Mouse (Mus musculus) midbrain, embryonic 10.5 days (tissue): Measurements from ENCODE around the gene Gm6034. TPM values are rescaled to one million over a fixed set of nuclear protein-coding genes. Genes with fewer than 3 reads are reported as not detected.
A peak's percentile ranks its signal among the peaks of the same experiment; 100 is the strongest.
"Not testable (repeated sequence)": the region's sequence is repeated elsewhere in the genome, so short reads cannot be mapped to it uniquely, and the experiment has no call there.

Experiments
- DNase-seq: peaks from one replicate; pipeline ENCODE4 v3.0.0-alpha.2; 2017; ENCODE audit warnings: low spot score
- H3K27ac ChIP-seq: fragments of 300-500 bp; sonication (generic); replicated peaks from 2 replicates; pipeline ENCODE4 v1.5.1; 2016; ENCODE audit warnings: mild to moderate bottlenecking
- H3K27me3 ChIP-seq: fragments of 300-500 bp; sonication (generic); 2 replicates; pipeline ENCODE4 v1.6.1; 2016; ENCODE audit warnings: low read depth, mild to moderate bottlenecking; ENCODE audit not compliant: poor library complexity, severe bottlenecking
- H3K36me3 ChIP-seq: fragments of 300-500 bp; sonication (generic); 2 replicates; pipeline ENCODE4 v1.6.1; 2016; ENCODE audit warnings: mild to moderate bottlenecking, moderate library complexity
- H3K4me1 ChIP-seq: fragments of 300-500 bp; sonication (generic); 2 replicates; pipeline ENCODE4 v1.6.1; 2016
- H3K4me3 ChIP-seq: fragments of 300-500 bp; sonication (generic); 2 replicates; pipeline ENCODE4 v1.5.1; 2016; ENCODE audit warnings: mild to moderate bottlenecking, moderate library complexity
- H3K9me3 ChIP-seq: fragments of 300-500 bp; sonication (generic); replicated peaks from 2 replicates; pipeline ENCODE4 v1.6.1; 2016; ENCODE audit warnings: mild to moderate bottlenecking
- WGBS: fragments of 180-500 bp; shearing (Covaris S2); methylation state at CpG from one replicate; pipeline ENCODE4 v1.1.7; 2016; 5-methylcytosine and 5-hydroxymethylcytosine counted together
- polyA plus RNA-seq: library from polyadenylated mRNA; unstranded; fragments of >200 nt; fragmentation: Nextera tagmentation; extraction: Ambion mirVana; gene quantifications from 2 replicates; pipeline ENCODE4 v1.2.1, GENCODE M21; 2016

Gene Gm6034
- polyA plus RNA-seq: not detected in 2 replicates

DNA sequence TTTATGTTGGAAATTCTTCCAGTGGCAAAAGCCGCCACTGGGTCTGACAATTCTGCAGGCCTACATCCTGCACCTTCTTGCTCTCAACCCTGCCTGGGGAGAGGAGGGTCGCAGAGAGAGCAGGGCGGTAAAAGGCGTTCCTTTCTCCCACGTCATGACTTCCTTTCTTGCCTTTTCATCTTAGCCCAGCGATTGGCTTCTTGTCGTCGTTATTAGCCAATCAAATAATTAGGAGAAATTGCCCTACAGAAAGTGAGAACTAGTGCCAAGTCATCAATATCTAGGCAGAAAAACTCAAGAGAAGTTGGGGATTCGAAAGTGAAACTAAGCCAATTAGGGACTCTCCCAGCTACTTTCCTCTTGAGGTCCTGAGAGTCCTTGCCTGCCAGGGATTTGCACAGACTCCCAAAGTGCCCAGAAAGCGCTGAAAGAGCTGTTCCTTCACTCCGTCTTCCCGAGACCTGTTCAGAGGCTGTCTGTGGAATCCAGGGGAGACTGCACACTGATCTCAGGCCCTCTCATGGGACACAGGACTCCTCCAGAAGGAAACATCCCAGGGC lies at the start of gene Gm6034, which contains the start of gene H2-T22:
Gm6034 (plus strand) TSS at position 352 of the 560 bp plus-strand sequence.
H2-T22 (minus strand) TSS at position 138 of the 560 bp plus-strand sequence.
- Histone ChIP-seq H3K27me3 (peaks cover 26% of the 10 kb centered on the region), H3K4me1 (peaks cover 10% of the 10 kb centered on the region), H3K4me3 (peak within 1 kb of the TSS; percentile 53)
- WGBS: 3% methylated on average over 12 of the region's 12 CpGs
- not testable (repeated sequence) for H3K27ac ChIP-seq, H3K36me3 ChIP-seq, H3K9me3 ChIP-seq
- peak; percentile 51 for DNase-seq

DNA sequence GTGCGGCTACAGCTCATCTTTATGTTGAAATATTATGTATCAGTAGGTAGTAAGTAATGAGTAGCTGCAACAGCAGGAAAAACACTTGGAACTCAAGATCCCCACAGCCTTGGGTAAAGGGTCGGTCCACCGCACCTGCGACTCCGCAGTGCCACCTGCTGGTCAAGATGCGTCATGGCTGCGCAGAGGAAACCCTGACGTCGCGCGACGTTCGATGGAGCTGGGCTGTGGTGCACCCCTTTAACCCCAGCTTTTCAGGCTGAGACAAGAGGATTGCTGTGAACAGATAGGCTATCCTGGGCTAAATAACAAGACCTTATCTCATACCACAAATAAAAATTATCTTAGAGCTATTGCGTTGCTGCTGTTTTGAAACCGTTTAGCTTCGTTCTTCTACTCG lies 49.1 kb upstream of the Gm6034 start:
- 9% methylated on average over 17 of the region's 17 CpGs for WGBS
- DNase-seq: peak; percentile 84

DNA sequence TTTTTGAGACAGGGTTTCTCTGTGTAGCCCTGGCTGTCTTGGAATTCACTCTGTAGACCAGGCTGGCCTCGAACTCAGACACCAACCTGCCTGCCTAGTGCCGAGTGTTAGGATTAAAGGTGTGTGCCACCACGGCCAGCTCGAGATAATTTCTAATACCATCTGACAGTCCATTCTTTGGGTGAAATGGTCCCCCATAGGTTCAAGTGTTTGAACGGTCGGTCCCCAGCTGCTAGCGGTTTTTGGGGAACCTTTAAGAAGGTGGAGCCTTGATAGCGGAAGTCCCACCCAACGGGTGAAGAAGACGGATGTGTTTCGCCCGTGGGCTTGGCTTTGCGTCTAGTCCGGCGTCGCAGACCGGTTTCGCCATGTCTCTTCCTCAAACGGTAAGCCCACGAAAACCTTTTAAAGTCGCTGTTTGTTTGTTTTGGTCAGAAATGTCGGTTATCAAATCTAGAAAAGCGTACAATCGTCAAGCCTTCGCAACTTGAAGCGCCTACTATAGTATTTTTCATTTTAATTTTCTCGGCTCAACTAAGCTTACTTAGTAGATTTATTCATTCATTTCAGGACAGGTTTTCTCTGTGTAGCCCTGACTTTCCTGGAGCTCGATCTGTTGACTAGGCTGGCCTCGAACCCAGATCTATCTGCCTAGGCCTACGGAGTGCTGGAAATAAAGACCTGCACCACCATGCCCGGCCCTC lies 48.4 kb upstream of the Gm6034 start:
- 4% methylated on average over 31 of the region's 31 CpGs for WGBS
- Histone ChIP-seq H3K27ac (peak overlapping the region; percentile 75), H3K4me3 (peak overlapping the region; percentile 67), H3K9me3 (no peaks in the 10 kb centered on the region), H3K27me3 (no peaks in the 10 kb centered on the region), H3K36me3 (peaks cover 7% of the 10 kb centered on the region), H3K4me1 (peaks cover 23% of the 10 kb centered on the region)
- peak; percentile 76 for DNase-seq

More for the DNA sequence above, 49.1 kb upstream of the Gm6034 start:
- peak overlapping the region; percentile 36 for H3K4me3 ChIP-seq
- H3K9me3 ChIP-seq: no peaks in the 10 kb centered on the region
- H3K4me1 ChIP-seq: peaks cover 23% of the 10 kb centered on the region
- H3K36me3 ChIP-seq: peaks cover 14% of the 10 kb centered on the region
- H3K27me3 ChIP-seq: no peaks in the 10 kb centered on the region
- H3K27ac ChIP-seq: no peak overlapping the region

- H3K27ac ChIP-seq: peak overlapping the region; percentile 75
- H3K9me3 ChIP-seq: no peaks in the 10 kb centered on the region
- 6% methylated on average over 14 of the region's 14 CpGs for WGBS
- no peaks in the 10 kb centered on the region for H3K27me3 ChIP-seq
- peaks cover 23% of the 10 kb centered on the region for H3K4me1 ChIP-seq
- H3K36me3 ChIP-seq: peaks cover 2% of the 10 kb centered on the region; the same call in 1 of the 2 replicates
- DNase-seq: no peak
- H3K4me3 ChIP-seq: peak overlapping the region; percentile 67
Measured at GRCm38 (mm10) chr17:35994879-35995240, 47.9 kb upstream of the Gm6034 start.

DNA sequence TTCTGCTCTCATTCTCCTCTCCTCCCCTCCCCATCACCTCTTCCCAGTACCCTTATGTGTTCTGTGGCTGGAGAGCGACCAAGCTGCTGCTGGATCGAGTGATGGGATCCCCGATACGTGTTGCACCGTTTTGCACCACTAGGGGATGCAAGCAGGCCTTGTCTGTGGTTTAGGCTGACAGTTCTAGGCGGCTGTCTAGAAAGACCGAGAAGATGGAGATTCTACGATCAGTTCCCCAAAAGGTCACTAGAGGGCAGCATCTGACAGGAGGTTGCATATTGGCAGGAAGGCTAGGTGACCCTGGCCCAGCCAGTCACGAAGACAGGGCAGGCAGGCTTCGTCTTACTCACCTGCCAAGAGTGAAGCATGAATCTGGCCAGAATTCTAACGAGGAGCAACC lies 45.8 kb upstream of the Gm6034 start:
- no peak overlapping the region for H3K4me3 ChIP-seq
- WGBS: 6% methylated on average over 11 of the region's 11 CpGs
- H3K9me3 ChIP-seq: no peaks in the 10 kb centered on the region
- H3K27me3 ChIP-seq: no peaks in the 10 kb centered on the region
- no peaks in the 10 kb centered on the region for H3K36me3 ChIP-seq
- H3K4me1 ChIP-seq: peaks cover 23% of the 10 kb centered on the region
- DNase-seq: peak; percentile 93
- H3K27ac ChIP-seq: no peak overlapping the region

DNA sequence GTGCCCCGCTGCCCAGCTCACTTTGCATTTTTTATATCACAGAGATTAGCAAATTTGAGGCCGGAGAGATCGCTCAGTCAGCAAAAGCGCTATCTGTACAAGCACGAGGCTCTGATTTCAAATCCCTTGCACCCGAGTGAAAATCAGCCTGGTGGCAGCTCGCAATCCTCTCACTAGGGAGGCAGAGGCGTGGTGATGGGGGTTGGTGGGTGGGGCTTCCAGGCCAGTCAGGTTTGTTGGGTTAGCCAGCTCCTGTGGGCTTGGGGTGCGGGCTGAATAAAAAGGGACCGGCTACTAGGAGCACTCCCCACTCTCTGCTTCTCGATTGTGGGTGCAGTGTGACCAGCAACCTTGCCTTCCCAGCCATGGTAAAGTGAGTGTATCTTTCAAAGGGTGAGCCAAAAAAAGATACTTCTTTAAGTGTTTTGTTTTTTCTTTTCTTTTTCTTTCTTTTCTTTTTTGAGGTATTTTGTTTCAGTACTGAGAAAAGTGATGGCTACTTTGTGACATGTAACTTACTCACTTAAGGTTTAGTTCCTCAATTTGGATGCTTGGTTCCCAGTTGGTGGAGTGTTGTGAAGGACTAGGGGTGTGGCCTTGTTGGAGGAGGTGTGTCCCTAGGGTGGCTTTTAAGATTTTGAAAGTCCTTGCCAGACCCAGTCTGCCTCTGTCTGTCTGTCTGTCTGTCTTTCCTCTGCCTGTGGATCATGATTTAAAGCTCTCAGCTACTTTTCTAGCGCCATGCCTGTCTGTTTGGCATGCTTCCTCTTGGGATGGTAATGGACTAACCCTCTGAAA lies 44.8 kb upstream of the Gm6034 start:
- Histone ChIP-seq H3K4me3 (no peak overlapping the region), H3K9me3 (no peaks in the 10 kb centered on the region), H3K36me3 (no peaks in the 10 kb centered on the region; the same call in 1 of the 2 replicates), H3K27ac (no peak overlapping the region), H3K4me1 (peaks cover 23% of the 10 kb centered on the region), H3K27me3 (no peaks in the 10 kb centered on the region)
- 62% methylated on average over 12 of the region's 12 CpGs for WGBS
- no peak for DNase-seq

GRCm38 (mm10) chr17:35998545-35999305 lies 44.0 kb upstream of the Gm6034 start:
- no peaks in the 10 kb centered on the region for H3K27me3 ChIP-seq
- H3K36me3 ChIP-seq: peaks cover 4% of the 10 kb centered on the region; the same call in 1 of the 2 replicates
- WGBS: 91% methylated on average over 6 of the region's 6 CpGs
- peaks cover 23% of the 10 kb centered on the region for H3K4me1 ChIP-seq
- no peak for DNase-seq
- no peak overlapping the region for H3K4me3 ChIP-seq
- no peaks in the 10 kb centered on the region for H3K9me3 ChIP-seq
- no peak overlapping the region for H3K27ac ChIP-seq

- no peak overlapping the region for H3K4me3 ChIP-seq
- H3K4me1 ChIP-seq: peaks cover 23% of the 10 kb centered on the region
- H3K27me3 ChIP-seq: no peaks in the 10 kb centered on the region
- WGBS: 92% methylated on average over 7 of the region's 7 CpGs
- H3K9me3 ChIP-seq: no peaks in the 10 kb centered on the region
- no peak overlapping the region for H3K27ac ChIP-seq
- no peak for DNase-seq
- H3K36me3 ChIP-seq: peaks cover 4% of the 10 kb centered on the region; the same call in 1 of the 2 replicates
Measured at GRCm38 (mm10) chr17:35999356-35999755, 43.4 kb upstream of the Gm6034 start.

DNA sequence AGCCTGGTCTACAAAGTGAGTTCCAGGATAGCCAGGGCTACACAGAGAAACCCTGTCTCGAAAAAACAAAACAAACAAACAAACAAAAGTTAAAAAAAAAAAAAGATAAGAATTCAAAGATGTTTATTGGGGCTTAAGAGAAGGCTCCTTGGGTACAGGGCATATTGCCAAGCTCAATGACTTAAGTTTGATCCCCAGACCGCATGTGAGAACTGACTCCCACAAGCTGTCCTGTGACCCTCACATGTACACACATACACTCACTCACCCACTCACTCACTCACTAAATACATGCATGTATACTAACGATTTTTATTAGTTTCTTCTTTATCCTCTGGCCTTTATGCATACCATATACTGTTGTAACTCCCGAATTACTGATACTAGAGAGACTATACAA lies 42.4 kb upstream of the Gm6034 start:
- H3K27ac ChIP-seq: no peak overlapping the region
- WGBS: 90% methylated on average over 4 of the region's 4 CpGs

GRCm38 (mm10) chr17:36001121-36001897 lies 41.5 kb upstream of the Gm6034 start:
- no peaks in the 10 kb centered on the region for H3K27me3 ChIP-seq
- H3K27ac ChIP-seq: no peak overlapping the region
- no peak overlapping the region for H3K4me3 ChIP-seq
- H3K4me1 ChIP-seq: peaks cover 10% of the 10 kb centered on the region
- H3K9me3 ChIP-seq: peaks cover 7% of the 10 kb centered on the region
- peaks cover 20% of the 10 kb centered on the region for H3K36me3 ChIP-seq
- DNase-seq: no peak
- 98% methylated on average over 12 of the region's 12 CpGs for WGBS

More for the DNA sequence above, 42.4 kb upstream of the Gm6034 start:
- H3K4me3 ChIP-seq: no peak overlapping the region
- H3K36me3 ChIP-seq: peaks cover 10% of the 10 kb centered on the region; the same call in 1 of the 2 replicates
- H3K9me3 ChIP-seq: no peaks in the 10 kb centered on the region
- H3K4me1 ChIP-seq: peaks cover 17% of the 10 kb centered on the region
- no peaks in the 10 kb centered on the region for H3K27me3 ChIP-seq
- DNase-seq: no peak

GRCm38 (mm10) chr17:36001966-36002365 lies 40.8 kb upstream of the Gm6034 start:
- no peak for DNase-seq
- no peak overlapping the region for H3K27ac ChIP-seq
- H3K9me3 ChIP-seq: peaks cover 14% of the 10 kb centered on the region
- H3K36me3 ChIP-seq: peaks cover 26% of the 10 kb centered on the region
- WGBS: 93% methylated on average over 6 of the region's 6 CpGs
- no peaks in the 10 kb centered on the region for H3K27me3 ChIP-seq
- peaks cover 8% of the 10 kb centered on the region for H3K4me1 ChIP-seq
- H3K4me3 ChIP-seq: no peak overlapping the region
